Mouse (Mus musculus) neural tube, embryonic 11.5 days (tissue): Measurements from ENCODE around the gene Plk5. TPM values are rescaled to one million over a fixed set of nuclear protein-coding genes. Genes with fewer than 3 reads are reported as not detected.

Experiments used
- ATAC-seq: fragments of 200-750 bp; cut with Nextera tagmentation; 2 replicates; pipeline ENCODE4 v1.8.0; 2017; ENCODE audit warnings: moderate number of reproducible peaks, mild to moderate bottlenecking, moderate TSS enrichment, moderate library complexity; ENCODE audit not compliant: insufficient read depth, low FRiP score, low TSS enrichment
- DNase-seq: peaks from one replicate; pipeline ENCODE4 v3.0.0-alpha.2; 2015; ENCODE audit warnings: low spot score
- H3K27ac ChIP-seq: fragments of 300-500 bp; sonication (generic); 2 replicates; pipeline ENCODE4 v1.5.1; 2014; ENCODE audit warnings: low read depth, mild to moderate bottlenecking, low read length
- H3K27me3 ChIP-seq: fragments of 300-500 bp; sonication (generic); 2 replicates; pipeline ENCODE4 v1.6.1; 2014; ENCODE audit warnings: mild to moderate bottlenecking, low read length, mixed read lengths; ENCODE audit not compliant: control insufficient read depth, insufficient read depth
- H3K36me3 ChIP-seq: fragments of 300-500 bp; sonication (generic); 2 replicates; pipeline ENCODE4 v1.6.1; 2014; ENCODE audit warnings: mild to moderate bottlenecking, low read length, moderate library complexity, mixed read lengths; ENCODE audit not compliant: control insufficient read depth, insufficient read depth
- H3K4me1 ChIP-seq: fragments of 300-500 bp; sonication (generic); 2 replicates; pipeline ENCODE4 v1.6.1; 2014; ENCODE audit warnings: low read length, mixed read lengths; ENCODE audit not compliant: control insufficient read depth, insufficient read depth
- H3K4me2 ChIP-seq: fragments of 300-500 bp; sonication (generic); 2 replicates; pipeline ENCODE4 v1.6.1; 2014; ENCODE audit warnings: low read depth, mild to moderate bottlenecking, moderate library complexity
- H3K4me3 ChIP-seq: fragments of 300-500 bp; sonication (generic); 2 replicates; pipeline ENCODE4 v1.5.1; 2014; ENCODE audit warnings: low read depth, low read length
- H3K9ac ChIP-seq: fragments of 300-500 bp; sonication (generic); 2 replicates; pipeline ENCODE4 v1.6.1; 2014; ENCODE audit warnings: mild to moderate bottlenecking, low read length
- H3K9me3 ChIP-seq: fragments of 300-500 bp; sonication (generic); 2 replicates; pipeline ENCODE4 v1.6.1; 2016; ENCODE audit warnings: low read length; ENCODE audit not compliant: control insufficient read depth
- WGBS: fragments of 180-500 bp; shearing (Covaris S2); extraction: QIAGEN DNeasy Blood & Tissue Kit; methylation state at CpG from one replicate; pipeline ENCODE4 v1.1.7; 2014; 5-methylcytosine and 5-hydroxymethylcytosine counted together
- polyA plus RNA-seq: library from polyadenylated mRNA; unstranded; fragments of >200 nt; fragmentation: Nextera tagmentation; extraction: Ambion mirVana; gene quantifications from 2 replicates; pipeline ENCODE4 v1.2.1, GENCODE M21; 2014

The Plk5 gene
- polyA plus RNA-seq, 1 experiment from 2014 or later = 0.17 TPM

DNA sequence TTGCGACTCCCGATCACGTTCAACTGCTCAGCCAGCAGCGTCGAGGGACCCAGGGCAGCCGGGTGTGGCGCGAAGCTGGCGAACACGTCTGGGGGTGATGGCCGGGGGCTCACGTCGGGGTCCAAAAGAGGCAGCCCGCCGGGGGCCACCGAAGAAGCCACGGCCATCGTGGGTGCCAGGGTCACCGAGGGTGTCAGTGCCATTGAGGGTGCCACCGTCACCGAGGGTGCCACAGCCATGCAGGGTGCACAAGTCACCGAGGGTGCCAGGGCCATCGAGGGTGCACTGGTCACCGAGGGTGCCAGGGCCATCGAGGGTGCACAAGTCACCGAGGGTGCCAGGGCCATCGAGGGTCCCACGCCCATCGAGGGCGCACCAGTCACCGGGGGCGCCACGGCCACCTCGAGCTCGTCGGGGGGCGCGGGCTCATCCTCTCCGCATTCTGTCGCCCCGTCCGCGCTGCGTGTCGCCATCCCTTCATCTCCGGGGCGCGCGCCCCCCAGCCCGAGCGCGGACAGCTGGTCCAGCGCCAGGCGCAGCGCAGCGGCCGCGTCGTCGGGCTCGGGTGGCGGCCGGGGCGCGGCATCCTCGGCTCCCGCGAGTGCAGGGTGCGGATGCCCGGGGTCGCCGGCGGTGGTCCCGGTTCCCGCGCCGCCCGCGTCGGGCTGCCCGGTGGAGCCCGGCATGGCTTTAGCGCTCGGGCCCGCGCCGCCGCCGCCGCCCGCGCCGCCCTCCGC lies 30.6 kb downstream of the Plk5 start:
- peak overlapping the region; percentile 99 for H3K9ac ChIP-seq
- H3K9me3 ChIP-seq = no peaks in the 10 kb centered on the region
- H3K27me3 ChIP-seq = no peaks in the 10 kb centered on the region
- under 1% methylated on average over 49 of the region's 94 CpGs for WGBS
- no peak for DNase-seq
- peak overlapping the region; percentile 93 for H3K27ac ChIP-seq
- peaks cover 22% of the 10 kb centered on the region for H3K4me1 ChIP-seq
- ATAC-seq = no peak
- peak overlapping the region; percentile 81 for H3K4me2 ChIP-seq
- H3K4me3 ChIP-seq = peak overlapping the region; percentile 94
- H3K36me3 ChIP-seq = peaks cover 22% of the 10 kb centered on the region

DNA sequence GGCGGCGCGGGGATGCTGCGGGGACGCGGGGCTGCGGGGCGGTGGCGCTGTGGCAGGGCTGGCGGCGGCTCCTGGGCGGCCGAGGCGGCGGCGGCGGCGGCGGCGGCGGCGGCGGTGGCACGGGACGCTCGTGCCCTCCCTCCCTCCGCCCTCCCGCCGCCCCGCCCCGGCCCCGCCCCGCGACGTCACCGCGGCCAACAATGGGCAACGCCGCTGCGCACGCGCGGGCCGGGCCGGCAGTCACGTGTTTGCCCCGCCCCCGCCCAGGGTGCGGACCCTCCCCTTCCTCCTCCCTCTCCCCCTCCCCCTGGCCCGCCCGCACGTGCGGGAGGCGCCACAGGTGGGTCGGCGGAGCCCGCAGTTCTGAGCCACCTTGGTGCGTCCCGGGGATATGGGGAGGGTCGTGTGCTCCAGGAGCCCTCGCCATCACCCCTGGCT lies 31.3 kb downstream of the Plk5 start, which contains the start of gene Mex3d:
Gene Mex3d, minus strand, starts transcription at position 138 of the 438 bp plus-strand sequence.
- Histone ChIP-seq H3K27me3 (no peaks in the 10 kb centered on the region), H3K9me3 (no peaks in the 10 kb centered on the region), H3K36me3 (peaks cover 22% of the 10 kb centered on the region), H3K4me2 (peak within 1 kb of the TSS; percentile 81), H3K27ac (peak within 1 kb of the TSS; percentile 93), H3K4me3 (peak within 1 kb of the TSS; percentile 94), H3K9ac (peak within 1 kb of the TSS; percentile 99), H3K4me1 (peaks cover 22% of the 10 kb centered on the region)
- DNase-seq (peak; percentile 94), ATAC-seq (no peak; the same call in 1 of the 2 replicates)
- under 1% methylated on average over 41 of the region's 61 CpGs for WGBS

DNA sequence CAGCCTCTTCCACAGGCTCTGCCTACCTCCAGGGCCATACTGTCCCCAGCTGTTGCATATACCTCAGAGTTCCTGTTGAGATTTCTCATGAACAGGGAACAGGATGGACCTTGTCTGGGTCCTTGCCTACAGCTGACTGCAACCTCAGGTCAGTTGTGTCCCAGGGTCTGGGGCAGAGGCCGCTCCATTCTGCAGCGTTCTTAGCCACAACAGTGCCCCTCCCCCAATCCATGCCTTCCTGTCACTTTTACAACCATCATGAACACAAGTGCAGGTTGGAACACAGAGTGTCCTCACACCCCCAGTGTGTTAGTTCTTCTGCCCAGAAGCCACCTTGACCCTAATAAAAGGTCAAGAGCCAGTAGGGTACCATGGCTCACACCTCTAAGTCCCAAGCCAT lies 32.5 kb downstream of the Plk5 start:
- no peak for DNase-seq
- Histone ChIP-seq H3K4me3 (peak overlapping the region; percentile 94; the same call in 1 of the 2 replicates), H3K27ac (no peak overlapping the region), H3K4me1 (peaks cover 18% of the 10 kb centered on the region), H3K4me2 (no peak overlapping the region), H3K36me3 (peaks cover 26% of the 10 kb centered on the region), H3K27me3 (no peaks in the 10 kb centered on the region), H3K9me3 (no peaks in the 10 kb centered on the region), H3K9ac (no peak overlapping the region)
- 8% methylated on average over 2 of the region's 2 CpGs for WGBS
- no peak for ATAC-seq

DNA sequence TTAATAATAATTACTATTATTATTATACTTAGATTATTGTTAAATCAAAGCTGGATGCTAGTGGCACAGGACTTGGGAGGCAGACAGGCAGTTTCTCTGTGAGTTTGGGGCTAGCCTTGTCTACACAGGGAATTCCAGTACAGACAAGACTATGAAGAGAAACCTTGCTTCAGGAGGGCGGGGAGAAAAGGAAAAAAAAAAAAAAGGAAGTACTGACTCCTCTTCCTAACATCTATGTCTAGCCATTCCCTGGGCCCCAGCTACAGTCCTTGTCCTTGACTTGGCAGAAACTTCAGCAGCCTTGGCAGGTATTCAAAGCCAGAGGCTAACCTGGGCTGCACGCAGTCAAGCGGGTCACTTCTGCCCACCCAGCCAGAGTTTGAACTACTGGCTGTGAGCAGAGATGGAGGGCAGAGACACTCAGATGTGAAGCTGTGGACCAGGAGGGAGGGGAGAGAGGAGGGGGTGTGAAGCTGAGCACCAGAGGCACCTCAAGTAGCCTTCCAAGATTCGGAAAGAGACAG lies 33.0 kb downstream of the Plk5 start:
- no peak for ATAC-seq
- no peak overlapping the region for H3K4me2 ChIP-seq
- no peak for DNase-seq
- no peak overlapping the region for H3K27ac ChIP-seq
- no peak overlapping the region for H3K9ac ChIP-seq
- no peaks in the 10 kb centered on the region for H3K27me3 ChIP-seq
- peaks cover 14% of the 10 kb centered on the region for H3K4me1 ChIP-seq
- H3K4me3 ChIP-seq = no peak overlapping the region
- peaks cover 31% of the 10 kb centered on the region for H3K36me3 ChIP-seq
- H3K9me3 ChIP-seq = no peaks in the 10 kb centered on the region
- WGBS = 74% methylated on average over 4 of the region's 4 CpGs

DNA sequence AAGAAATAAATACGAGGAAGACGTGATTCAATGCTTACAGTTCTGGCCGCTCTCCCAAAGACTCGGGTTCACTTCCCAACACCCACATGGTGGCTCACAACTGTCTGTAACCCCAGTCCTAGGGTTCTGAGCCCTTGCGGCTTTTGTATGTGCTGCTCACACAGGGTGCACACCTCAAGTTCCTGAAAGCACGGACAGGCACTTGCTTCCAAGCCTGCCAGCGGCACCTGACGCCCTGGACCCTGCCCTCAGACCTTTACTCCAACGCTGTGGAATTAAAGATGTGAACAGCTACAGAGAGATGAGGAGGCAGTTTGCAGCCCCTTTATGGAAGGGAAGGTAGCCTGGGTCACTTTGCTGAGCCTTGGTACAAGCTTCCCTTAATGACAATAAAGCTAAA lies 34.4 kb downstream of the Plk5 start:
- no peaks in the 10 kb centered on the region for H3K9me3 ChIP-seq
- peaks cover 6% of the 10 kb centered on the region for H3K4me1 ChIP-seq
- 94% methylated on average over 9 of the region's 9 CpGs for WGBS
- H3K4me2 ChIP-seq = no peak overlapping the region
- H3K36me3 ChIP-seq = peaks cover 33% of the 10 kb centered on the region
- DNase-seq (no peak), ATAC-seq (no peak)
- H3K4me3 ChIP-seq = no peak overlapping the region
- no peaks in the 10 kb centered on the region for H3K27me3 ChIP-seq
- no peak overlapping the region for H3K27ac ChIP-seq
- no peak overlapping the region for H3K9ac ChIP-seq

DNA sequence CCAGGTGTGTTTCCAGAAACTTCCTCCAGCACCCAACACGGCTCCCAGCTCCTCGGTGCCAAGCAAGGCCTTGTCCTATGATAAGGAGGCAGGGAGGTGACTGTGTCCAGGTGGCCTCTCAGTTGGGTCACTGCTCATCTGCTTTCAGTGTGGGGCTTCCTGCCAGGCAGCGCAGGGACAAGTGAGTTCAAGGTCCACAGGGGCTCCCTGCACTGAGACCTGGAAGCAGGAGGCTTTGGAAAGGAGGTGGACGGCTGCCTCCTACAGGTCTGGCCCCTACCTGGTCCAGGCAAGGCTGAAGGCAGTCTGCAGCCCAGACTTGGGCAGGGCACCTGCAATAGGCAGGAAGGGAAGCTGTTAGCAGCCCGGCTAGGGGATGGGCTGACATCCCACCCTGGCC lies 36.4 kb downstream of the Plk5 start:
- 95% methylated on average over 5 of the region's 5 CpGs for WGBS
- H3K4me3 ChIP-seq = no peak overlapping the region
- H3K4me1 ChIP-seq = peaks cover 14% of the 10 kb centered on the region
- no peak overlapping the region for H3K4me2 ChIP-seq
- no peaks in the 10 kb centered on the region for H3K27me3 ChIP-seq
- ATAC-seq (no peak), DNase-seq (no peak)
- H3K36me3 ChIP-seq = peaks cover 35% of the 10 kb centered on the region
- H3K27ac ChIP-seq = no peak overlapping the region
- no peaks in the 10 kb centered on the region for H3K9me3 ChIP-seq
- H3K9ac ChIP-seq = no peak overlapping the region

DNA sequence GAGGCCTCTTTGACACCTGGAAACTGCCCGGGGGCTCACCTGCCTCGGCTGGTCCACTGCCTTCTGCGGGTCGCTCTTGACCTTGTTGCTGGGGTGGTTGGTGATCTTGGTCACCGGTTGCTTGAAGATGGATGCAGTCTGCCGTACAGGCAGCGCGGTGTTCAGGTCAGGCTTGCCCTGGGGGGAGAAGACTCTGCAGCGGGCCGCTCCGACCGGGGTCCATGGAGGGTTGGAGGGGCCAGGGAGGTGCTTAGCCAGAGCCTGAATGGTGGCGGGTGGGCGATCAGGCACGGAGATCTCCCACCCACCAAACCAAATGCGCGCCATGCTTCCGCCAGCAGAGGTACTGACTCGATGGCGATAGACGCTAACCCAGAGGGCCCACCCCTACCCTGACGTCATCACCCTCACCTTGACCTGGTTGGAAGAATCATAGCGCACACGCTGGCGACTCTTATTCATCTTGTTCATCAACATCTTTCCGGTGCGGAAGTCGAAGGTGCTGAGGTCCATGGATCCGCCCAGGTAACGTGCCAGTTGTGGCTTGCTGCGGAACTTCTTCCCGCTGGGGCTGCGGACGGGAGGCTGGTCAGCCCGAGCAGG lies 38.9 kb downstream of the Plk5 start:
- Histone ChIP-seq H3K27me3 (no peaks in the 10 kb centered on the region), H3K4me3 (no peak overlapping the region), H3K4me2 (no peak overlapping the region), H3K9me3 (no peaks in the 10 kb centered on the region), H3K36me3 (peaks cover 35% of the 10 kb centered on the region), H3K27ac (no peak overlapping the region), H3K9ac (no peak overlapping the region), H3K4me1 (peaks cover 15% of the 10 kb centered on the region)
- DNase-seq = no peak
- ATAC-seq = no peak
- WGBS = 95% methylated on average over 35 of the region's 35 CpGs

DNA sequence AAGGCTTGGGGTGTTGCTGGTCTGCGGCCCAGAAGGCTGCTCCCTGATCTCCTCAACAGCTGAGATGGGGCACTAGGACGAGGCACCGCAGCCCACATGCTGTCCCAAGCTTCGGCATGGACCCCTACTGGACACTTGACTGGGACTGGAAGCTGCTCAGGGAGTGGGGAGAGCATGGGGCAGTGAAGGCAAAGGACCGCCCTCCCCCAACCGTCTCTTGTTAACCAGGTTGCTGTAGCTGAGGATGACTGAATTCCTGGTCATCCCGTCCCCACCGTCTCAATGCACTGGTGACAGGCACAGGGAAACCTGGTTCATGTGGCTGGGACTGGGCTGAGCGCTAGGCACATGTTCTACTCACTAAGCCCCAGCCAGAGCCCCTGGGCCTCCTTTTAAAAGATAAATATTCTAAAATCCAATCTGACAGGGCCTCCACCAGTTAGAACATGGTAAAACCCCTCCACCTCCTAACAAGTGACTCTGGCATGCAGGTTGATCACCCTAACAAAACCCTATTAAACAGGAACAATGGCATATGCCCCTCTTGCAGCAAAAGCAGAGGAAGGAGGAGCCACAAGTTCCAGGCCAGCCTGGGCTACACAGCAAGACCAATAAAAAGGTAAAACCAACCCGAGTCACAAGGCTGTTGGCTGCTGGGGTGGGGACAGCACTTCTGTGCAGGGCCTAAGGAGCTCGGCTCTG lies 40.7 kb downstream of the Plk5 start:
- no peak overlapping the region for H3K27ac ChIP-seq
- peaks cover 28% of the 10 kb centered on the region for H3K36me3 ChIP-seq
- peak overlapping the region; percentile 93 for H3K9ac ChIP-seq
- peak overlapping the region; percentile 73 for H3K4me3 ChIP-seq
- H3K9me3 ChIP-seq = no peaks in the 10 kb centered on the region
- DNase-seq = no peak
- H3K4me2 ChIP-seq = peak overlapping the region; percentile 64
- no peaks in the 10 kb centered on the region for H3K27me3 ChIP-seq
- peaks cover 24% of the 10 kb centered on the region for H3K4me1 ChIP-seq
- ATAC-seq = no peak
- WGBS = 91% methylated on average over 11 of the region's 11 CpGs
